25 mouse cellular contexts compared by ENCODE assay signal in the genomic region with DNA sequence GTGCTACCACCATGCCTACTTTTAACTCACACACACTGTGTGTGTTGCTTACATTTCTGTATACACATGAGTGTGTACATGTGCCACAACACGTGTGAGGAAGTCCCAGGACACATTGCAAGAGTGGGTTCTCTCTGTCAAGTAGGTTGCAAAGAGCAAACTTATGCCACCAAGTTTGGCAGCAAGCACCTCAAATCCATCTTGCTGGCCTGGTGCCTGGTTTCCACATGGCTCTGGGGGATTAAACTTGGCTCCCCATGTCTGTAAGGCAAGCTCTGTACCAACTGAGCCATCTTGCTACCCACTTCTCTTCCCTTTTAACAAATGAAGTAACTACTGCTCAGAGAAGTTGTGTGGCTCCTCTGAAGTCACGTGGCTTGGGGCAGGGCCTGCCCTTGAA.
DNase-seq lines count a peak whose midpoint lies in the region; ATAC-seq and TF ChIP-seq lines count a peak whose summit lies in the region.
"Had no signal": no experiment of that assay in that cellular context is flagged by ENCODE, and none has a peak within 500 bp of the region (broad histone marks: within the 10 kb centered on the region; RNA-seq: fewer than 3 reads in every experiment).

No protein-coding gene starts in this region.

- peak; percentile 27 for DNase-seq in adrenal gland, adult 2 months
- no peak for DNase-seq in adrenal gland, postnatal 4 days (ENCODE audit: low spot score in 2 of 2)
- DNase-seq in forebrain, postnatal 0 days: peak; percentile 36
- peak; percentile 46 for DNase-seq in right cerebral cortex, postnatal 14 days
- DNase-seq in right cerebral cortex, postnatal 36 days (ENCODE audit: low spot score in 2 of 2): no peak
- DNase-seq in thymus, postnatal 4 days: no peak
- DNase-seq in heart, adult 18-20 months: no peak
- DNase-seq: cerebellum, adult 11 months; cerebellum, adult 2 months; cerebellum, adult 9-11 months; cerebellum, postnatal 25 days; gastrocnemius, postnatal 25 days; heart, adult 2 months; heart, postnatal 14 days; heart, postnatal 4 days had no signal

- no peaks in the 10 kb centered on the region for H3K36me3 ChIP-seq in forebrain, postnatal 0 days (ENCODE audit: insufficient read depth)
- no peaks in the 10 kb centered on the region for H3K36me3 ChIP-seq in forebrain, embryonic 16.5 days (ENCODE audit: control insufficient read depth, insufficient read depth)
- H3K36me3 ChIP-seq: embryonic facial prominence, embryonic 12.5 days; embryonic facial prominence, embryonic 15.5 days; heart, embryonic 10.5 days; heart, embryonic 13.5 days had no signal

- no peak overlapping the region for H3K4me2 ChIP-seq in forebrain, postnatal 0 days (ENCODE audit: low read depth)
- H3K4me2 ChIP-seq in forebrain, embryonic 16.5 days (ENCODE audit: low read length): no peak overlapping the region
- H3K4me2 ChIP-seq: embryonic facial prominence, embryonic 12.5 days; embryonic facial prominence, embryonic 15.5 days; heart, embryonic 13.5 days; hindbrain, embryonic 14.5 days had no signal

- H3K9me3 ChIP-seq in forebrain, postnatal 0 days (ENCODE audit: low read length): no peaks in the 10 kb centered on the region
- H3K9me3 ChIP-seq in forebrain, embryonic 16.5 days (ENCODE audit: control insufficient read depth, low read length): no peaks in the 10 kb centered on the region
- H3K9me3 ChIP-seq: embryonic facial prominence, embryonic 12.5 days; embryonic facial prominence, embryonic 15.5 days; heart, embryonic 10.5 days; heart, embryonic 13.5 days had no signal

- TF ChIP-seq CTCF in forebrain, postnatal 0 days (IDR thresholded peaks at IDR 0.05; ENCODE audit: low read depth): no peak

- H3K27ac ChIP-seq in forebrain, postnatal 0 days (ENCODE audit: low read depth, low read length): no peak overlapping the region
- H3K27ac ChIP-seq in forebrain, embryonic 16.5 days (ENCODE audit: low read length): no peak overlapping the region
- H3K27ac ChIP-seq: embryonic facial prominence, embryonic 12.5 days; embryonic facial prominence, embryonic 15.5 days; heart, adult 2 months; heart, embryonic 10.5 days; heart, embryonic 13.5 days; hindbrain, embryonic 14.5 days; hindbrain, postnatal 0 days had no signal

- ATAC-seq in forebrain, postnatal 0 days: no peak
- no peak for ATAC-seq in forebrain, embryonic 16.5 days
- ATAC-seq: activated CD4-positive, CD25-positive, alpha-beta regulatory T cell, adult 4 months; hindbrain, postnatal 0 days; inflammation-experienced regulatory T-cells, adult 6 months; intestine, embryonic 16.5 days had no signal

- 48% methylated on average over 2 of the region's 2 CpGs for WGBS in forebrain, postnatal 0 days
- WGBS in forebrain, embryonic 16.5 days: 54% methylated on average over 2 of the region's 2 CpGs

- H3K9ac ChIP-seq in forebrain, postnatal 0 days: no peak overlapping the region
- no peak overlapping the region for H3K9ac ChIP-seq in forebrain, embryonic 16.5 days (replicated peaks; ENCODE audit: low read depth, low read length)
- H3K9ac ChIP-seq: embryonic facial prominence, embryonic 12.5 days; embryonic facial prominence, embryonic 15.5 days; heart, embryonic 13.5 days; hindbrain, embryonic 14.5 days had no signal

- peaks cover 9% of the 10 kb centered on the region for H3K4me1 ChIP-seq in forebrain, postnatal 0 days (ENCODE audit: insufficient read depth)
- peaks cover 8% of the 10 kb centered on the region for H3K4me1 ChIP-seq in forebrain, embryonic 16.5 days (replicated peaks; ENCODE audit: control insufficient read depth, insufficient read depth, low read length)

- H3K27me3 ChIP-seq in forebrain, postnatal 0 days (ENCODE audit: insufficient read depth, low read length): no peaks in the 10 kb centered on the region
- H3K27me3 ChIP-seq in forebrain, embryonic 16.5 days (replicated peaks; ENCODE audit: control insufficient read depth, insufficient read depth, low read length): no peaks in the 10 kb centered on the region
- H3K27me3 ChIP-seq: heart, embryonic 13.5 days had no signal

- no peak overlapping the region for H3K4me3 ChIP-seq in forebrain, postnatal 0 days (ENCODE audit: low read depth, low read length)
- no peak overlapping the region for H3K4me3 ChIP-seq in forebrain, embryonic 16.5 days (replicated peaks; ENCODE audit: low read length)
- H3K4me3 ChIP-seq: embryonic facial prominence, embryonic 12.5 days; embryonic facial prominence, embryonic 15.5 days; heart, adult 2 months; heart, embryonic 10.5 days; heart, embryonic 13.5 days had no signal

Comparison
In these comparisons a context has a peak if more than half of its experiments do, and no peak if none do; other contexts are left out.
1. DNase-seq: peak in adrenal gland, adult 2 months (single experiment), forebrain, postnatal 0 days (single experiment) and right cerebral cortex, postnatal 14 days (single experiment); none in adrenal gland, postnatal 4 days (0 of 2), right cerebral cortex, postnatal 36 days (0 of 2), thymus, postnatal 4 days (single experiment) and heart, adult 18-20 months (0 of 2).